Mouse (Mus musculus): ENCODE results near the gene Nr2f6.

Gene Nr2f6

DNA sequence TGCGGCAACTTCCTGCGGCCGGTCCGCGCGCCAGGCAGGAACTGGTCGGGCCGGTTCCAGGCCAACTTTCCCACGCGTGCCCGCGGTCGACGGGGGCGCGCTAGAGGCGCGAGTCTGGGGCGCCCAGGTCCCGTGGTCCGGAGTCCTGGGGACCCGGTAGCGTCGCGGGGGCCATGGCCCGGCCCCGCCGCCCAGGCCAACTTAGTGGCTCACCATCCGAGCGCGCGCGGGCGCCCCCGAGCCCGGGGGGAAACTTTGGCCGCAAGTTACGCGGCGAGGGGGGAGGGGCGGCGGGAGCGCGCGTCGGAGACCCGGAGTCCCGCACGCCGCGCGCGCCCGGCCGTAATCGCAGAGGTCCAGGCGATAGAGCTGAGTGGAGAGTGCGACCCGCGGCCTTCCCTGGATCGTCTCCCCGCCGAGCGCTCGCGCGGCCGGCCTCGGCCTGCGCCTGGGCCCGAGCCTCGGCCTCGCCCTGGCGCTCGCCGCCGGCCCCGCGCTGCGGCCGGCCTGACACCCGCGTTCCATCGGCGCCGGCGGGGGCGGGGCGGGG, at the start of gene Nr2f6:
TSS of gene Nr2f6 (minus strand) at position 540 of the 550 bp plus-strand sequence.
- DNase-seq: peak in 1 of 2 experiments; percentile 82

DNA sequence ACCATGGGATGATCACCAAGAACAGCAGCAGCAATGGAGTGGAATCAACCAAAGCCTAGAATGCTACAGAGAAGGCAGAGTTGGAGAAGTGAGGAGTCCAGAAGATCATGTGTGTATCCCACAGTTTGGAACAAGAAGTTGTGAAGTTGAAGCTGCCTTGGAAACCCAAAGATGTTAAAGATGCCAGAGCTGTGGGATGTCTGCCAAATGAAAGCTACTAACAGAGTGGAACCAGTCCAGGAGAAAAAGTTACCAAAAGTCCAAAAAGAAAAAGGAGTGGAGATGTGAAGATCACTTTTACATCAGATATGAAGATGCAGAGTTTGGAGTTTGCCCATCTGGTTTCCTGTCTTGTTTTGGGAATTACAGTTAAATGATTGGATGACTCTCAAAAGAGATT, 40.4 kb upstream of the Nr2f6 start:
- no peak for DNase-seq

DNA sequence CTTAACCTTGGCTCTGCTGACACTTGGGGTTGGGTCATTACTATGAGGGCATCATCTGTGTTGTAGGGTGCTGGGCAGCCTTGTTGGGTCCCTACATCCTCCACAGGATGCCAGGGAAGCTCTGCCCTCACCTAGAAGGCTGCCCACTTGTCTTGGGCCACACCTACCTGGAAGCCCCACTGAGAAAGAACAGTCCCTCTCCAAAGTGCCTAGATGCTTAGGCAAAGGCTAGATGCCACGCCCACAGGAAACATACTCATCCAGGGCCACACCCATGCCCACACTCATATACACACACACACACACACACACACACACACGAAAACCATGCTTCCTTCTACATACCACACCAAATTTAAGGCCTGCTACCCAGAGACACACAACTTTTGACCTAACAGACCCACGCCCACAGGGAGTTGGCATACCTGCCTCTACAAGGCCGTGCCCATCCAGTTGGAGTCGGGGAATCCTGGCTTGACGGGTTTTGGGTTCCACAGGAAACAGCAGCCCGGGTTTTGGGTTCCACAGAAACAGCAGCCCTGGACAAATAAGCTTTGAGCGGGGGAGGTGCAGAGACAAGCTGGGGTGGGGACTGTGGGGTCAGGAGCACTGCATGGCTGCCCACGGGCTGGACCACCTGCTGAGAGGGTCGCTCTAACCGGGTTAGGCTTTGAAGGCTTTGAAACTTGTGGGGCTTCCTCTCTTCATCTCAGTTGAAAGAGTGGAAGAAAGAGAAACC, 29.9 kb upstream of the Nr2f6 start:
- peak in 1 of 2 experiments; percentile 11 for DNase-seq

DNA sequence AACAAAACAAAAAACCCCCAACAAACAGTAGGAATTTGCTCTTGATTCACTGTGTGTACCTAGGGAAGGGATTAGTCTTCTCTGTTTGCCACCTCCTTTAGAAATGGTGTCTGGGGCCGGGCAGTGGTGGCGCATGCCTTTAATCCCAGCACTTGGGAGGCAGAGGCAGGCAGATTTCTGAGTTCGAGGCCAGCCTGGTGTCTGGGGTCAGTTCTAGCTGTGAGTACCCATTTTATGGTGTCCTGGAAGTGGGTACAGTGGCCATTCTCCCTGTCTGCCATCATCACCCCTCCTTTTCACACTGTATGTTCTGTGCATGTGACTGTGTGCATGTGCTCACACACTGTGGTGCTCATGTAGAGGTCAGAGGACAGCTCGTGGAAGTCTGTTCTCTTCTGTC, 26.5 kb upstream of the Nr2f6 start:
- no peak for DNase-seq

DNA sequence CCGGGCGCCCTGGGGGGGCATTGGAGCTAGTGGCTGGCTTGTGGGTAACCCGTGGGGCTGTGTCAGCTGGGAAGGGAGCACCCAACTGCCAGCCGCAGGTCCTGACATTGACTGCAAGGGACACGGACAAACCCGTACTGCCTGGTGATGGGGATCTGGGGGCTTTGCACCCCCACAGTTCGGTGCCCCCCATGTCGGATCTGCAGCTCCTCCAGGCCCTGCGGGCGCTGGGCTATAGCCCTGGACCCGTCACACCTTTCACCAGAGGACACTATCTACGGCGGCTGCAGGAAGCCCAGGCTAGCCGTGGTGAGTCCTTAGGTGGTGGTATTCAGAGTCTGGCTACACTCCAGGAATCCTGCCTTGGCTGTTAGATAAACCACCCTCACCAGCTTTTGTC, 25.7 kb upstream of the Nr2f6 start:
- DNase-seq: peak in 1 of 2 experiments; percentile 12

DNA sequence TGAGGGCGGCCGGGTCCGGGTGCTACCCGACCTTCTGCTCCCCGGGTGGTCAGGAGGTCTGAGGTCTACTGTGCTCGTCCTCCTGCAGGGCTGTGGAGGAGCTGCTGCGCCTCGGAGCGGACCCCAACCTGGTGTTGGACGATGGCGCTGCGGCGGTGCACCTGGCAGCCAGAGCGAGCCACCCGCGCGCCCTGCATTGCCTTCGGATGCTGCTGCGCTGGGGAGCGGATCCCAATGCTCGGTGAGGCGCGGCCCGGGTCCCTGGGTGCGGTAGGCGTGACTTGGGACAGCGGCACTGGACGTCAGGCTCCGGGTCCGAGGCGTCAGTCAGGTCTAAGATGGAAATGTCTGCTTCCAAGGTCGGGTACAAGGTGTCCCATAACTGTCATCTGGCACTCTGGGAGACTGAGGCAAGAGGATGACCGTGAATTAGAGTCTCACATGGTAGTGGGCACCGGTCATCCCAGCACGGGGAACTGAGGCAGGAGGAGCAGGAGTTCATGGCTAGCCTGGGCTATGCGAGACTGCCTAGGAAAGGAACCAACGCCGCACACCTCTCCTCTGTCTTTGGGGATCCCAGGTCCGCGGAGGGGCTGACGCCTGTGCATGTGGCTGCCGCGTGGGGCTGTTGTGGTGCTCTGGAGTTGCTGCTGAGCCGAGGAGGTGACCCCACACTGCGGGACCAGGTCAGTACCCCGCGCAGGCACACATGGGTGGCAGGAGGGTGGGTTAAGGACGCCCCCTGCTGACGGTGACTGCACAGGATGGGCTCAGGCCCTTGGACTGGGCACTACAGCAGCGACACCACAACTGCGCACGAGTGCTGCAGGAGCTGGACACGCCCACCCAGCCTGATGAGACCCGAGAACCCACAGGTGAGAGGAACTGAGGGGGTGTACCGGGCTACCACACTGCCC, 24.6 kb upstream of the Nr2f6 start:
- peak; percentile 52 to 65 for DNase-seq

DNA sequence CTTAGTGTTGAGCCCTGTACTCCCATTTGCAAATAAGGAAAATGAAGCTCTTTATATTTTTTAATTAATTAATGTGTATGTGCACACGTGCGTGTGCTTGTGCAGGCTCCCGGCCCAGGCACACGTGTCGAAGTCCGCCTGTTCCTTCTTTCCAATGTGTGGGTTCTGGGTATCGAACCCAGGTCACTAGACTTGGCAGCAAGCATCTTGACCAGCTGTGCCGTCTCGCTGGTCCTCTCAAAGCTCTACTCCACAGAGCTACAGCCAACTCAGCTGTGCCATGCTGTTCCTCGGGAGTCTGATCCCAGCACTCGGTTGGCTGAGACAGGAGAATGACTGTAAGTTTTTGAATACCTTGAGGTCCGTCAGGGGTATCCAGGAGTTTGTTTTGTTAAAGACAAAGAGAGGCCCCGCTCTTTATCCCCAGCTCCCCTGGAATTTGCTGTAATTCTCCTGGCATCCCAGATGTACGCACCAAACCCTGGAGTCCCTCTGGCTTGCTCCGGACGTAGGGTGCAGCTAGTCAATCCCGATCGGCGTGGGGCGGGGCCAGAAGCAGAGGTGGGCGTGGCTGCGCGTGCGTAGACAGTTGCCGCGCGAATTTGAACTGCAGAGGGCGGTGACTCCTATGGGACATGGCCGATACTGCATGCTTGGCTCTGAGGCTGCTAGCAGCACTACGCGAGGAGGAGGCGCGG, 23.8 kb upstream of the Nr2f6 start, which contains the start of gene Ankle1:
TSS of gene Ankle1 (plus strand) at position 610 of the 698 bp plus-strand sequence.
- peak; percentile 94 to 96 for DNase-seq

DNA sequence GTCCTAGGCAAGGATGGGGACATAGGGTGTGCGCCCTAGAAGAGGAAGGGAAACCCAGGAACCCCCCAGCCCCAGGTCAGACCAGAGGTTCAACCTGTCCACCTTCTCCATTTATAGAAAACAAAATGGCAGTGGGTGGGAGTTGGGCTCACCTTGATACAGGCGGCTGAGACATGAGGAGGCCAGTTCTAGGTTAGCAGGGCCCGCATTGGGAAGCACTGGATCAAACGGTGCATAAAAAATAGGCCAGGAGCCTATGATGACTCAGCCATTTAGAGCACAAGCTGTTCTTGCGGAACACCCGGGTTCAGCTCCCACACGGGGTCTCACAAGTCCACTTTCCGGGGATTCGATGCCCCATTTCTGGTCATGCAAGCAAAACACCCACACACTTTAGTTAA, 23.2 kb upstream of the Nr2f6 start:
- peak in 1 of 2 experiments; percentile 25 for DNase-seq

DNA sequence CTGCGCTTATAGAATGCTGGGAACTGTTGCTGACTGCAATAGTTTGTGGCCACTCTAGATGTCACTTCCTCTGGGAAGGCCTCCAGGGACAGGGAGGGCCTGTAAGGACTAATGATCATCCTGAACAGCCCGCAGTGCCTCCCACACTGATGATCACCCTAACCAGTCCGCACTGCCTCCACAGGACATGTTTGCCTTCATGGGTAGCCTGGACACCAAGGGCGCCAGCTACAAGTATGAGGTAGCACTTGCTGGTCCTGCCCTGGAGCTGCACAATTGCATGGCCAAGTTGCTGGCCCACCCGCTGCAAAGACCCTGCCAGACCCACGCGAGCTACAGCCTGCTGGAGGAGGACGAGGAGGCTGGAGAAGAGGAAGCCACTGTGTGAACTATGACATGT, 22.3 kb upstream of the Nr2f6 start:
- peak in 1 of 2 experiments; percentile 14 for DNase-seq

DNA sequence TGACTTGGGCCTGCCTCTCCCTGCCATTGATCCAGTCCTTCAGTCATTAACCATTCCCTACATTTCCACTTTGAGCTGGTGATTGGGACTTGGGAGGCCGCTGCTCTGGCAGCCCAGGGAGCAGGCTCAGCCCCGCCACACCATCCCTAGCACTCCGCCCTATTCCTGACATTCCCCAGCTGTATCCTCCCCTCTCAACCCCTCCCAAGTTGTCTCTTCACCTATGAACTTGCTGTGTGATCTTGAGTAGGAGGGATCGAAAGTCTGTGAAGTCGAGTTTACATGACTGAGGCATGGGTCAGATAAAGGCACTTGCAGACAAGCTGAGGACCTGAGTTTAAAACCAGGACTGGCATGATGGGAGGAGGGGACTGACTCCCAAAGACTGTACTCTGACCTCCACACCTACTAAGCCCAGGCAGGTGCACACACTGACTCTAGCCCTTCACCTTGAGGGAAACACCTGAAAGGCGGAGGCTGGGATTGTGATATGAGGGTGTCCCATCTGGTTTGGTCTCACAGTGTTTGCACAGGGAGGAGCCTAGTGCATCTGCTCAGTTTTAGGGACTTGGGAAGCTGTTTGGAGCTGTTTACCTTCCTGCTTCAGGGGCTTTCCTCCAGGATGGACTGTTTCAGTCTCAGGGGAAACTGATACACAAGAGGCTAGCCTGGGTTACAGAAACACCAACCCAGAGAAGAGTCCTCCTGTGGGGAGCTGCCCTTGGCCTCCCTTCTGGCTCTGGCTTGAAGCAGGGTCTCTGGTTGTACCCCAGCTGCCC, 21.5 kb upstream of the Nr2f6 start:
- no peak for DNase-seq

DNA sequence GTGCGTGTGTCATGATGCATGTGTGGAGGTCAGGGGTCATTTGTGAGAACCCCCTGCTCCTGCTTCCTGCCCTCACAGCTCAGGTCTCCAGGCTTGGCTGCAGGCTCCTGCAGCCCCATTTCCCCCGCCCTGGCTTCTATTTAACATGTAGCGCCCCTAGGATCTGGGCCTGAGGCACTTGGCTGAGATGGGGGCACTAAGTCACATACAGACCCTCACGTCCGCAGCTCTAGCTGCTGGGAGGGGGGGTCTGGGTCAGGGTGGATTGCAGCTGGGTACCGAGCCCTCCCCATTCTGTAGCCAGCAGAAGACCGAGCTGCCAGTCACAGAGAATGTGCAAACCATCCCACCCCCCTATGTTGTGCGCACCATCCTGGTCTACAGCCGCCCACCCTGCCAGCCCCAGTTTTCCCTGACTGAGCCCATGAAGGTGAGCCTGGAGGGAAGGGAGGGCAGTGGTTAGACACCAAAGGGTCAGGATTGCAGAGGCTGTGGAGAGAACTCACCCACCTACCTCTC, 20.7 kb upstream of the Nr2f6 start:
- peak in 1 of 2 experiments; percentile 7 for DNase-seq

DNA sequence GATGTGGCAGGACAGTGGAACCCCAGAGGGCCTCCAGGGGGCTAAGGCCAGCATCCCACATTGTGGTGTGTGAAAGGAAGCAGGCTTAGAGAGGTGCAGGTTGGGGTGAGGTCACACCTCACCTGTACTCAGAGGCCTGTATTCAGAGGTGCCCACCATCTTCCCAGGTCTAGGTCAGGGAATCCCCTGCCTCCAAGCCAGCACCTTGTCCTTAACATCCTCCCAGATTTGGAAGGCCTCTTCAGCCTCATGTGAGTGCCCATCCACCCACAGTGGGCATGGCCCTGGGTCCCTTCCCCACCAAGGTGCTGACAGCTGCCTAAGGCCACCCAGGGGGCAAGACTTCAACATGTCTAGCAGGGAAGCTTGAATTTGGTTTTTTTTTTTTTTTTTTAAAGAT, 19.7 kb upstream of the Nr2f6 start:
- DNase-seq: peak in 1 of 2 experiments; percentile 9

DNA sequence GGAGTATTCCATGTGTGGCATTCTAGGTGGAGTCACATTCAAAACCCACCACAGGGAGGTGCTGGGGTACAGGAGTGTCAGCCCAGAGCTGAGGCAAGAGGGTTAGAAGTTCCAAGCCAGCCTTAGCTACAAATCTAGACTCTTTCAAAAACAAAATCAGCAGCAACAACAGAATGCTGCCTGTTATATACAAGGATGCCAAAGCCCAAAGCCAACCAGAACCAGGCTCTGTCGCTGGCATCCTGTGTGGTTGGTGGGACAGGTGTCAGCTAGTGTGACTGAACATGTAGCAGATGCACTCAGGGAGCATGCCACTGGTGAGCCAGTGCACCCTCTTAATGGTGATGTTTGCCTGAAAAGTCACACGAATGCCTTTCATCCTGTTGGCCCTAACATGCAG, 19.1 kb upstream of the Nr2f6 start:
- DNase-seq: no peak

DNA sequence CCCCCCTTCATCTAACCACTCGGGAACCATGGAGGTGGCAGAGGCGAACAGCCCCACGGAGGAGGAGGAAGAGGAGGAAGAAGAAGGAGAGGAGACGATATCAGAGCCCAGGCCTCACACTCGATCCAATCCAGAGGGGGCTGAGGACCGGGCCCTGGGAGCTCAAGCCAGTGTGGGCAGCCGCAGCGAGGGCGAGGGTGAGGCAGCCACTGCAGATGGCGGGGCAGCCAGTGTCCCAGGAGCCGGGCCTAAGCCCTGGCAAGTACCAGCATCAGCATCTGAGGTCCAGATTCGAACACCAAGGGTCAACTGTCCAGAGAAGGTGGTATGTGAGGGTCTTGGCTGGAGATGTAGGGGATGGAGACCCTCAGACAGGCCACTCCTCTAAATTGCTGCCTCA, 15.9 kb upstream of the Nr2f6 start:
- DNase-seq: peak in 1 of 2 experiments; percentile 31

DNA sequence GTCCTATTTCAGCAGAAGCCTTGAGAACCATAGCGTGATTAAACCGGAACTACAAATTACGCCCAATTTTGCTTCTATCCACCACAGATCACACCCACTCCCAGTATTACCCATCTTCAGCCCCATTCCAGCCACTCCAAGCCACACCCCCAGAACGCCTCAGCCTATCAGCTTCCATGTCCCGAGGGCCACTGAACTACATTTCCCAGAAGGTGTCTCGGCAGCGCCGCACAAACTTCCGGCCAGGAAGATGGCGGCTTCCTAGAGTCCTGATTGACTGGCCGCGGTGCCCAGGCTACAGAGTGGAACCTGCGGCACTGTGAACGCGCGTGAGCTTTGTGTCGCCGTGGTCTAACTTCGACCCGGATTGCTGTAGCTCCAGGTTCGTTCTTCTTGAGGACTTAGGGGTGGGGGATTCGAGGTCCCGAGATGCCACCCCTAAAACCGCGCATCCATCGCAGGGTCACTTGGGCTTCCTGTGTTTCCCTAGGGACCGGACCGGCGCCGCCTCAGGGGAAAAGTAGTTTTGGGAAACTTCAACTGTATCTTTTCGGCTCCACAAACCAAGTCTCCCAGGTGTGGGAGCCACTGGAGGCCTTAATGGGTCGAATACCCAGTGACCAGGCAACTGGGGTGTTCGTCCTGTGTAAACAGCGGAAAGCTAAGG, 15.0 kb upstream of the Nr2f6 start, which contains the start of gene Babam1:
TSS of gene Babam1 (plus strand) at position 223 of the 667 bp plus-strand sequence.
- peak; percentile 91 to 94 for DNase-seq

DNA sequence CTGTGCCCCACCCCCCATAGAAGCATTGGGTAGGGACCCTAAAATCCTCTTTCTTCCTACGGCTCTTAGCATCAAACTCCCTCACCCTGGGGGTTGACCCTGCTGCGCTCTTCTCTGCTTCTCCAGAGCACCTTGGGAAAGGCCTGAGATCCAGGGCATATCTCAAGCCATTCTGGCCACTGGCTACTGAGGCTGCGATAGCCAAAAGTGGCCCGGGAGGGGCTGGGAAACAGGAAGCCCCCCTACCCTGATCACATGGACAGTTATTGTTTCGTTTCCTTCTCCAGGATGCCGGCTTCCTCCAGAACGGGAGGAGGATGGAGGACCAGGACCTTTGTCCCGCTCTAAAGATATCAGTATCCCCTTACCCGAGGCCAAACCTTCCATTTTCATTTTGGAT, 13.9 kb upstream of the Nr2f6 start, which contains the start of gene Ushbp1:
TSS of gene Ushbp1 (minus strand) at position 174 of the 400 bp plus-strand sequence.
- DNase-seq: peak in 1 of 2 experiments; percentile 20

DNA sequence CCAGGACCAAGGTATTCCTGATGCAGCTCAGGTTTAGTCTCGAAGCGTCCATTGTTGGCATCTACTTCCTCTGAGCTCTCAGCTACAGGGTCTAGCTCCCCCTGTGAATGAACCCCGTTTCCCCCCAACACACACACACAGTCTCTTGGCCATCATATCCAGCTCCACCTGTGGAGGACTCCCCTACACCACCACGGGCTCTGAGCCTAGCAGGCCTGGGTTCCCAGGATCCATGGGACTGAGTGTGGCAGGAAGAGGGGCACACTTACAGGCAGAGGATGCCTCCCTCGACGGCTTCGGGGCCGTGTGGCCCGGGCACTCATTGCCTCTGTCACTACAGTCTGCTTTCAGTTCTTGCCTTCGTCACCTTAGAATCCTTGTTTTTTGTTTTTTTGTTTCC, 13.3 kb upstream of the Nr2f6 start:
- DNase-seq: peak; percentile 4 to 9

DNA sequence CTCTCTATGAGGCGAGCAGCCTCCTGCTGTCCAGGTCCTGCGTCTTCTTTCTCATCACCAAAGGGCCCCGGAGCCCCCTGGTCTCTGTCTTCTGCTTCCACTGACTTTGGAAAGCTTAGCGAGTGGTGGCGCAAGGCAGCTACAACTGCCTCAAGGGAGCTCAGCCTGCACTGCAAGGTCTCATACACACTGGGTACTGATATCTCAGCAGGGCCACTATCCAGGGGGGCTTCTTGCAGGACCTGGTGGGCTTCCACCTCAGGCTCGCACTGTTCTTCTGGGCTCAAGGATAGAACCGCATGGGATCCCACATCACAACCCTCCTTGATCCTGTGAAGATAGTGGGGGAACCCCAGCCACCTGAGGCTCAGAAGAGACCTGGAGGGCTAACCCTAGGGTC, 12.7 kb upstream of the Nr2f6 start:
- DNase-seq: peak; percentile 10 to 27

DNA sequence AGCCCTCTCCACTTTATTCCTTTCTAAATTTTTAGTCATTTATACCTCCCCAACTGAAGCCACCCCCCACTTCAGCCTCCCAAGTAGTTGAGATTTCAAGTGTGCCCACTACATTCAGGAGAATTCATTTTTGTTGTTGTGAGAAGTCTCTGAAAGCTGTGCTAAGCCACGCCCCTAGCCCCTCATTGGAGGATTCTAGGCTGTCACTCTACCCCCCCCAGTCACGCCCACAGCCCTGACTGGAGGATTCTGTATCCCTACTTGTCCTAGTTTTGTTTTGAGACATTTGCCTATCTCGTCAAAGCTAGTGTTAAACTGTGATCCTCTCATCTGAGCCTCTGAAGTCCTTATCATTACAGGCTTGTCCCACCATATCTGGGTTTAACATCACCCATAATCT, 11.1 kb upstream of the Nr2f6 start:
- peak; percentile 3 to 41 for DNase-seq

DNA sequence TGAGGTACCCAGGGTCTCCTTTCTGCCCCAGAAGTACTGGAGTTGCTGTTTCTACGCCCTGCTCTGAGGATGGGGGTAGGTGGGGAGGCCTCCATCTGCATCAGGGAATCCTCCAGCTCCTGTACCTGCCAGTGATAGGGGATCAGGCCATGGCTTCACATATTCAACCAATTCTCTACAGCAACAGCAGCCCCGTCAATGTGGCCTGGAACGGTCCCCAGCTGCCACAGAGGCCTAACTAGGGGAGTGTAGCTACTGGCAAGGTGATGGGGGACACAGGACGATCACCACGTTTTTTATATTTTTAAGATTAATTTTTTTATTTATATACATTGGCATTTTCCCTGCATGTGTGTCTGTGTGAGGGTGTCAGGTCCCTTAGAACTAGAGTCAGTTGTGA, 10.6 kb upstream of the Nr2f6 start:
- peak in 1 of 2 experiments; percentile 1 for DNase-seq

DNA sequence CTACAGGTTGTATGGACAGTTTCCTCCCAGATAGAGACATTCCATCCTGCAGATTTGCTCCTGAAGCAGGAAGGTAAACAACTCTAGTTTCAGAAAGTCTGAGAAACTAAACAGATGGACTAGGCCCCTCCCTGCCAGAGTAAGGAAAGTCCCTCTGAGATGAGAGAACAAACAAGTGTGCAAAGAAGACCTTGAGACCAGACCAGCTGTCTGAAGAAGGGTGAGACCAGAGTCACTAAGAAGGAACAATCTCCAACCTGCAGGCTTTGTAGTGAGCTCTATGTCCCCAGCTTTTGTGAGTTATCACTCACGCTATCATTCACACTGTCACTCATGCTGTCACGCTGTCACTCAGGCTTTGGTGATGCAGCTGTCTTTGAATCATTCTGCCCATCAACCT, 9.9 kb upstream of the Nr2f6 start:
- DNase-seq: no peak
